Mouse (Mus musculus): ENCODE results near the gene Zfp37. TPM values are rescaled to one million over a fixed set of nuclear protein-coding genes. Genes with fewer than 3 reads are reported as not detected.
"Not testable (repeated sequence)": the region's sequence is repeated elsewhere in the genome, so short reads cannot be mapped to it uniquely, and the experiment has no call there.

Gene Zfp37
- polyA plus RNA-seq, 1 experiment, result 9.6 TPM

GRCm38 (mm10) chr4:62207851-62208695 is 22.8 kb downstream of the Zfp37 start:
- Histone ChIP-seq H3K4me1 (ENCODE audit: control insufficient read depth, insufficient read depth, low read length) (no peaks in the 10 kb centered on the region), H3K27me3 (ENCODE audit: control insufficient read depth, insufficient read depth, low read length) (no peaks in the 10 kb centered on the region), H3K27ac (ENCODE audit: insufficient read depth, low read length) (peak overlapping the region; percentile 69), H3K4me3 (replicated peaks; ENCODE audit: insufficient read depth, low read depth, low read length) (peak overlapping the region; percentile 98)
- peak; percentile 88 to 89 for DNase-seq
- TF ChIP-seq POLR2A (IDR thresholded peaks at IDR 0.05; ENCODE audit: borderline replicate concordance, insufficient read depth, low read length) (peak; percentile 37; the same call in 1 of the 2 replicates), CTCF (IDR thresholded peaks at IDR 0.05; ENCODE audit: borderline replicate concordance, insufficient read depth, low read depth, low read length) (no peak)
- WGBS, result under 1% methylated on average over 45 of the region's 45 CpGs

GRCm38 (mm10) chr4:62199923-62200529 is 30.8 kb downstream of the Zfp37 start:
- Histone ChIP-seq H3K27ac (ENCODE audit: insufficient read depth, low read length) (no peak overlapping the region), H3K4me1 (ENCODE audit: control insufficient read depth, insufficient read depth, low read length) (no peaks in the 10 kb centered on the region), H3K4me3 (replicated peaks; ENCODE audit: insufficient read depth, low read depth, low read length) (no peak overlapping the region), H3K27me3 (ENCODE audit: control insufficient read depth, insufficient read depth, low read length) (no peaks in the 10 kb centered on the region)
- TF ChIP-seq POLR2A (IDR thresholded peaks at IDR 0.05; ENCODE audit: borderline replicate concordance, insufficient read depth, low read length), result no peak
- no peak for TF ChIP-seq CTCF (IDR thresholded peaks at IDR 0.05; ENCODE audit: borderline replicate concordance, insufficient read depth, low read depth, low read length)
- 92% methylated on average over 7 of the region's 7 CpGs for WGBS
- DNase-seq, result no peak

GRCm38 (mm10) chr4:62188778-62189177 is 42.1 kb downstream of the Zfp37 start:
- no peak overlapping the region for H3K27ac ChIP-seq (ENCODE audit: insufficient read depth, low read length)
- TF ChIP-seq POLR2A (IDR thresholded peaks at IDR 0.05; ENCODE audit: borderline replicate concordance, insufficient read depth, low read length), result no peak
- TF ChIP-seq CTCF (IDR thresholded peaks at IDR 0.05; ENCODE audit: borderline replicate concordance, insufficient read depth, low read depth, low read length), result no peak
- DNase-seq, result no peak
- no peaks in the 10 kb centered on the region for H3K27me3 ChIP-seq (ENCODE audit: control insufficient read depth, insufficient read depth, low read length)
- H3K4me1 ChIP-seq (ENCODE audit: control insufficient read depth, insufficient read depth, low read length), result no peaks in the 10 kb centered on the region
- H3K4me3 ChIP-seq (replicated peaks; ENCODE audit: insufficient read depth, low read depth, low read length), result no peak overlapping the region

GRCm38 (mm10) chr4:62177282-62177681 is 53.6 kb downstream of the Zfp37 start:
- Histone ChIP-seq H3K27ac (ENCODE audit: insufficient read depth, low read length) (no peak overlapping the region), H3K27me3 (ENCODE audit: control insufficient read depth, insufficient read depth, low read length) (no peaks in the 10 kb centered on the region), H3K4me3 (replicated peaks; ENCODE audit: insufficient read depth, low read depth, low read length) (no peak overlapping the region), H3K4me1 (ENCODE audit: control insufficient read depth, insufficient read depth, low read length) (no peaks in the 10 kb centered on the region)
- 44% methylated on average over 5 of the region's 5 CpGs for WGBS
- DNase-seq, result peak in 1 of 2 experiments; percentile 4
- TF ChIP-seq CTCF (IDR thresholded peaks at IDR 0.05; ENCODE audit: borderline replicate concordance, insufficient read depth, low read depth, low read length), result peak; percentile 51; the same call in 1 of the 2 replicates
- TF ChIP-seq POLR2A (IDR thresholded peaks at IDR 0.05; ENCODE audit: borderline replicate concordance, insufficient read depth, low read length), result no peak

- TF ChIP-seq CTCF (IDR thresholded peaks at IDR 0.05; ENCODE audit: borderline replicate concordance, insufficient read depth, low read depth, low read length), result no peak
- TF ChIP-seq POLR2A (IDR thresholded peaks at IDR 0.05; ENCODE audit: borderline replicate concordance, insufficient read depth, low read length), result no peak
- H3K27me3 ChIP-seq (ENCODE audit: control insufficient read depth, insufficient read depth, low read length), result no peaks in the 10 kb centered on the region
- H3K27ac ChIP-seq (ENCODE audit: insufficient read depth, low read length), result no peak overlapping the region
- H3K4me3 ChIP-seq (replicated peaks; ENCODE audit: insufficient read depth, low read depth, low read length), result no peak overlapping the region
- DNase-seq, result no peak
- no peaks in the 10 kb centered on the region for H3K4me1 ChIP-seq (ENCODE audit: control insufficient read depth, insufficient read depth, low read length)
- 84% methylated on average over 4 of the region's 4 CpGs for WGBS
Measured at GRCm38 (mm10) chr4:62174471-62174870, 56.4 kb downstream of the Zfp37 start.

GRCm38 (mm10) chr4:62167636-62168035 is 63.2 kb downstream of the Zfp37 start:
- H3K27me3 ChIP-seq (ENCODE audit: control insufficient read depth, insufficient read depth, low read length); H3K4me1 ChIP-seq (ENCODE audit: control insufficient read depth, insufficient read depth, low read length); H3K4me3 ChIP-seq (replicated peaks; ENCODE audit: insufficient read depth, low read depth, low read length); H3K27ac ChIP-seq (ENCODE audit: insufficient read depth, low read length): not testable (repeated sequence)
- peak in 1 of 2 experiments; percentile 6 for DNase-seq
- 48% methylated on average over 13 of the region's 13 CpGs for WGBS

GRCm38 (mm10) chr4:62158401-62158800 is 72.4 kb downstream of the Zfp37 start:
- H3K4me1 ChIP-seq (ENCODE audit: control insufficient read depth, insufficient read depth, low read length), result no peaks in the 10 kb centered on the region
- H3K27ac ChIP-seq (ENCODE audit: insufficient read depth, low read length), result no peak overlapping the region
- WGBS, result 58% methylated on average over 1 of the region's 1 CpGs
- no peak overlapping the region for H3K4me3 ChIP-seq (replicated peaks; ENCODE audit: insufficient read depth, low read depth, low read length)
- no peaks in the 10 kb centered on the region for H3K27me3 ChIP-seq (ENCODE audit: control insufficient read depth, insufficient read depth, low read length)
- DNase-seq, result no peak
- TF ChIP-seq CTCF (IDR thresholded peaks at IDR 0.05; ENCODE audit: borderline replicate concordance, insufficient read depth, low read depth, low read length) (no peak), POLR2A (IDR thresholded peaks at IDR 0.05; ENCODE audit: borderline replicate concordance, insufficient read depth, low read length) (no peak)

- no peak within 1 kb of the TSS for H3K27ac ChIP-seq (ENCODE audit: insufficient read depth, low read length)
- WGBS, result 63% methylated on average over 2 of the region's 2 CpGs
Measured at GRCm38 (mm10) chr4:62150811-62151210, 80.0 kb downstream of the Zfp37 start, which contains the start of gene Mup21. Mup21 (minus strand) TSS chr4:62150863.

More at GRCm38 (mm10) chr4:62150811-62151210, 80.0 kb downstream of the Zfp37 start, which contains the start of gene Mup21:
- Histone ChIP-seq H3K27me3 (ENCODE audit: control insufficient read depth, insufficient read depth, low read length) (no peaks in the 10 kb centered on the region), H3K4me3 (replicated peaks; ENCODE audit: insufficient read depth, low read depth, low read length) (no peak within 1 kb of the TSS), H3K4me1 (ENCODE audit: control insufficient read depth, insufficient read depth, low read length) (no peaks in the 10 kb centered on the region)
- no peak for TF ChIP-seq POLR2A (IDR thresholded peaks at IDR 0.05; ENCODE audit: borderline replicate concordance, insufficient read depth, low read length)
- DNase-seq, result no peak

Other genes with a start within 250 kb of the Zfp37 start
- not detected in 2 replicates for gene Mup20, start 176.9 kb downstream of the Zfp37 start, polyA plus RNA-seq (2012; rRNA removed)
- not detected in 2 replicates for gene Mup3, start 143.7 kb downstream of the Zfp37 start, polyA plus RNA-seq (2012; rRNA removed)
- not detected in 2 replicates for gene Mup21, start 80.2 kb downstream of the Zfp37 start, polyA plus RNA-seq (2012; rRNA removed)
- gene Slc31a2, start 31.5 kb upstream of the Zfp37 start, polyA plus RNA-seq (2012; rRNA removed), result 16.9 and 18.2 TPM in 2 replicates
- 26.4 and 28.5 TPM in 2 replicates for gene Fkbp15, start 129.5 kb upstream of the Zfp37 start, polyA plus RNA-seq (2012; rRNA removed)
- 20.8 and 24.1 TPM in 2 replicates for gene Slc31a1, start 129.7 kb upstream of the Zfp37 start, polyA plus RNA-seq (2012; rRNA removed)
- gene Cdc26, start 177.6 kb upstream of the Zfp37 start, polyA plus RNA-seq (2012; rRNA removed), result 55.0 and 65.8 TPM in 2 replicates
- 20.4 and 21.2 TPM in 2 replicates for gene Prpf4, start 177.8 kb upstream of the Zfp37 start, polyA plus RNA-seq (2012; rRNA removed)
- gene Rnf183, start 204.2 kb upstream of the Zfp37 start, polyA plus RNA-seq (2012; rRNA removed), result 0.07 TPM in 1 of 2 replicates, not detected in the other
- 3.1 and 3.9 TPM in 2 replicates for gene Wdr31, start 239.8 kb upstream of the Zfp37 start, polyA plus RNA-seq (2012; rRNA removed)
- 1.2 and 1.3 TPM in 2 replicates for gene Bspry, start 249.0 kb upstream of the Zfp37 start, polyA plus RNA-seq (2012; rRNA removed)

Measured in cerebellum, adult 2 months (tissue).